Mouse (Mus musculus) induced T-regulatory cell, adult 2 months (primary cell): ENCODE data around the gene Gpatch3.

Experiments
- DNase-seq: peaks from one replicate; pipeline ENCODE4 v3.0.0-alpha.2; 2012; ENCODE audit warnings: low read depth

The Gpatch3 gene

DNA sequence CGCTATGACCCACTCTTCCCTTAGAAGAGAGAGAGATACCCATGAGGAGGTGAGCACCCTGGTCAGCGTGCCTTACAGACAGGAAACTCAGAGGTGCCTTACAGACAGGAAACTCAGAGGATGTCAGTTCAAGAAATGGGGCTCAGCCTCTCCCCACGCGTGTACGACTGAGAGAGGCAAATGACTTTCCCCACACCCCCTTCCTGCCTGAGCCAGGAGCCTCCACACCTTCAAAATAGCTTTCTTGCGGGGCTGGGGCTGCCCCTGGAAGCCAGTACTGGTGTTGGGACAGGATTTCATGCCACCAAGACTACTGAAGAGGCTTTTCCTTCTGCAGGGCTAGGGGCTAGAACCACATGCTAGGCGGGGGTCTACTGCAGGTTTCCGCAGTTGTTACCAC is 46.1 kb downstream of the Gpatch3 start:
- peak; percentile 92 for DNase-seq

DNA sequence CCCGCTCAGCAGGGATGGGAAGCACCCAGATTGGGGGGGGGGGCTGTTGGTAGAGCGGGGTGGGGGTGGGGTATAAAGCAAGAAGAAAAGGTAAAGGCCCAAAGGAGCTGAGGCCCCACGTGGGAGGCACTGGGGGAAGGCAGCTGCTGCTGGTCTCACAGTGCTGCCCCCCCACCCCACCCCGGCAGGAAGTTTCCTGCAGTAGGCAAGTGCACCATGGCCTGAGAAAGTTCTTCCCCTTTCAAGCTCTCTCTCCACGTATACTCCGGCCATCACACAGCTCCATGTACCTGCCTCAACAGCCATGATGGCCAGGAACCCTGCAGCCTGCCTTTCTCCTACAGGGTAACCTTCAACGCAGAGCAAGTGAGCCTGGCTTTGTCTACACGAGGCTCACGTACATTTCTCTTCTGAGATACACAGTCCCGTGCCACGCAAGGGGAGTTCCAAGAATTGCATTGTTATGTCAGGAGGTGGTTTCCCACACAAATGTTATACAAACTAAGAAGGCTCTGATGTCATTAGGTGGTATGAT is 47.7 kb downstream of the Gpatch3 start:
- peak; percentile 95 for DNase-seq

DNA sequence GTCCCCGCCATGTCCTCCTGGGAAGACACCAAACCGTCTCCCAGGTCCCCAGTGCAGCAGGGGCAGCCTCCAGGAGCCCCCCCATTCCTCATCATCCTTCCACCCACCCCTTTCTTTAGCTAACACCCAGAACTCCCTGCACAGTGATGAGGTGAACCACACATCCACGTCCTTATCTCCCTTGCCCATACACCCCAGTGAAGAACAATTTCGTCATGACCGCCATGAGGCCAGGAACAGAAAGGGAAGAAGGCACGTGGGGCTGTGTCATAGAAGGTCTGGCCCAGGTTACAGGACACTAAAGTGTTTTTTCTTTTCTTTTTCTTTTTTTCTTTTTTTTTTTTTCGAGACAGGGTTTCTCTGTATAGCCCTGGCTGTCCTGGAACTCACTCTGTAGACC is 50.3 kb downstream of the Gpatch3 start:
- DNase-seq: peak; percentile 72

DNA sequence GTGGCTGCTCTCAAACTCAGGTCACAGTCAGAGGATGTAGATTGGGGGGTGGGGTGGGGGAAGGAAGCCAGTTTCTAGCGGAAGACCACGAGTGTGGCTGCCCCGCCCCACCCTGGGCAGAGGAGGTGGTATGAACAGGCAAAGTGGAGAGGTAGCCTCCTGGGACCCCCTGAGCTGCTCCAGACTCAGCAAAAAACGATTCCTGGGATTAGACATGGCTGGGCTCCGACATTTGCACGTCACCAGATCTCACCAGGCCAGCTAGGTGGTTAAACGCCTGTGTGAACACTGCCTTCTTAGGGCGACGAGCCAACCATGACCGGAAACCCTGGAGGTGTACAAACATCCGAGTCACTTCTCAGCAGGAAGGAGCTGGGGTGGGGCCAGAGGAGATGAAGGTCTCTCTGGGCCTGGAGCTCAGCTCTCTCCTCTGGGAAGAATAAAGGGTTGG is 51.1 kb downstream of the Gpatch3 start:
- DNase-seq: peak; percentile 93

DNA sequence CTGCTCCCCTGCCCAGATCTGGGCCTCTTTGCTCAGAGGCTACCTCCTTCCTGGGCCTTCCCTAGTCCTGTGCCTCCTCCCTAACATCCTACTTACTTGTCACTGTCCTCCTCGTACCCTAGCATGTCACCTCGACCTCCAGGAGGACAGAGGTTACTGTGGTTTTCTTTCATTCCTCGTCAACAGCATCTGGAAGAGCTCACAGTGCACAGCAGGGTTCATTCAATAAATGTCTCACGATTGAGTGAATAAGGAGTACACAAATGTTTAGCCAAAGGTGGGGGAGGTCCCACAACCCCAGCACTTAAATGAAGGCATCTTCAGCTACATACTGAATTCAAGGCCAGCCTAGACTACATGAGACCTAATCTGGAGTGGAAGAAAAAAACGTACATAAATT is 51.7 kb downstream of the Gpatch3 start:
- DNase-seq: no peak

DNA sequence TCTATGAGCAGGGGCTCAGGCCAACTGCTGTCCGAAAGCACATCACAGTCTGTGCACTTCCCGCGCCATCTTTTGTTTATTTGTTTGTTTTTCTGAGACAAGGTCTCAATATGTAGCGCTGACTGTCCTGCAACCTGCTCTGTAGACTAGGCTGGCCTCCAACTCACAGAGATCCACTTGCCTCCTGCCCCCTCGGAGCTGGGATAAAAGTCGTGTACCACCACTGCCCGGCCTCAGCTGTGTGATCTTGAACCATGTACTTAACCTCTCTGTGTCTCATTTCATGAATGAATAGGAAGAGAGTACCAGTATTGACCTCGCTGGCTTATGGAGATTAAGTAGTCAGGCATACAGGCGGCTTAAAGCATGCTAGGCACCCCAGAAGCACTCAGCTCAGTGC is 52.1 kb downstream of the Gpatch3 start:
- DNase-seq: no peak

DNA sequence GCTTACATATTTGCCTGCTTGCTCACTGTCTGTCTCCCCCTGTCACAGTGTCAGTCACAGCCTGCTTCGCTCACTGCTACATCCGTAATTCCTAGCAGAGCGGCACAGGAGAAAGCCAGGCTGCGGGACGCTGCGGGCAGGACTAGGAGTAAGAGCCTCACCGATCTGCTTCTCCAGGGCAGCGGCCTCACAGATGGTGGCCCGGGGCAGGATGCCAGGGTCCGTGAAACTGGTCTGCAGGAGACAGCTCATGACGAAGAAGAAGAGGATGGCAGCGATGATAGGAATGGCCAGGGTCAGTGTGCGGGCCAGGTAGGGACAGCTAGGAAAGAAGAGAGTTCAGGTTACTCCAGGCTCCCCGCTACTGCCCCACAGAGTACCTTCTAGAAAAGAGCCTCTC is 52.5 kb downstream of the Gpatch3 start:
- no peak for DNase-seq

DNA sequence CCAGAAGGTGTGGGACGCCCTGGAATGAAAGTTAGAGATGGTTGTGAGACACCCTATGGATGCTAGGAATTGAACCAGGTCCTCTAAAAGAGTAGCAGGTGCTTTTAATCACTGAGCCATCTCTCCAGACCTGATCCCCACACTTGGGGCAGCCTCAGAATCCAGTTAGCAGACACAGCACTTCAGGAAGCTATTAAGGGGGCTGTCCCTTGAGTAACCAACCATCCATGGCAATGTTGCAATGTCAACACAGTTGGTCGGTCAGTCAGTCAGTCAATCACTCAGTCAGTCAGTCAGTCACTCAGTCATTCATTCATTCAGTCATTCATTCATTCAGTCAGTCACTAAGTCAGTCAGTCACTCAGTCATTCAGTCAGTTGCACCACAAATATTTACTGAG is 54.0 kb downstream of the Gpatch3 start:
- DNase-seq: peak; percentile 54

DNA sequence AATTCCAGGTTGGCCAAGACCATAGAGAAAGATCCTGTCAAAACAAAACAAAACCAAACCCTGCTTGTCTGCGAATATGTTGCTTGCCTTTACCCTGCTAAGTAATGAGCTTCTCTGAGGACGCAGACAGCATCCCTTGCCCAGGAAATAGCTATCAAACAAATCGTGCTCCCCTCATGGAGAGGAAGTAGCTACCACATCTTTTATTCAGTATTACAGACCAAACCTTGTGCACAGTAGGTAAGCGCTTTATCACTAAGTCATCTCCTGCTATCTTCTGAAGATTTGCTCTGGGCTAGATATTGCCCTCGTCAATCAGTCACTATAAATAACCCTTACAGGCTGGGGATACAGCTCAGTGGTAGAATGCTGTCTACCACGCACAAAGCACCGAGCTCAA is 54.6 kb downstream of the Gpatch3 start:
- DNase-seq: peak; percentile 78

DNA sequence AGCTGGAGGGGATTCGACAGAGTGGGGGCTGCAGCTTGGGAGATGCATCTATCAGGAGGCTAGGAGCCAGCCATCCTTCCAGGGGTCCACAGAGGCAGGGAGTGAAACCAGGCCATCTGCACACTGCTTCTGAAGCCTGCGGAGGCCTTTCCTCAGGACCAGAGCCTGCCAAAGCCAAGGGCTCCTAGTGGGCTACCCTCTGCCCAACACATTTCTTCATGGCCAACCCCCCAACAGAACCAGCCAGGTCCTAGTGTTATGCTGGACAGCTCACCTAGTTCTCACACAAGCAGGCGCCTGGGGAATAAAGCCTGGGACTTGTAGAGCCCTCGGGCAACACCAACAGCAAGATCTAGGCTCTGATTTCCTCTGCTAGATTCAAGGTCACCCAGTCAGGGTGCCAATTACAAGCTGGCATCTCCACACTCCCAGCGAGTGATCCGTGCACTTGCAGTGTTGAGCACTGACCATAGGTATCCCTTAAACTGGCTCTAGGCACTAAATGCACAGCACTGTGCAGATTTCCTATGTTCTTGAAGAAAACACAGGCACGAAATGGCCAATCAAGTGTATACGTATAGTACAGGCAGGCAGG is 55.9 kb downstream of the Gpatch3 start:
- peak; percentile 49 for DNase-seq

DNA sequence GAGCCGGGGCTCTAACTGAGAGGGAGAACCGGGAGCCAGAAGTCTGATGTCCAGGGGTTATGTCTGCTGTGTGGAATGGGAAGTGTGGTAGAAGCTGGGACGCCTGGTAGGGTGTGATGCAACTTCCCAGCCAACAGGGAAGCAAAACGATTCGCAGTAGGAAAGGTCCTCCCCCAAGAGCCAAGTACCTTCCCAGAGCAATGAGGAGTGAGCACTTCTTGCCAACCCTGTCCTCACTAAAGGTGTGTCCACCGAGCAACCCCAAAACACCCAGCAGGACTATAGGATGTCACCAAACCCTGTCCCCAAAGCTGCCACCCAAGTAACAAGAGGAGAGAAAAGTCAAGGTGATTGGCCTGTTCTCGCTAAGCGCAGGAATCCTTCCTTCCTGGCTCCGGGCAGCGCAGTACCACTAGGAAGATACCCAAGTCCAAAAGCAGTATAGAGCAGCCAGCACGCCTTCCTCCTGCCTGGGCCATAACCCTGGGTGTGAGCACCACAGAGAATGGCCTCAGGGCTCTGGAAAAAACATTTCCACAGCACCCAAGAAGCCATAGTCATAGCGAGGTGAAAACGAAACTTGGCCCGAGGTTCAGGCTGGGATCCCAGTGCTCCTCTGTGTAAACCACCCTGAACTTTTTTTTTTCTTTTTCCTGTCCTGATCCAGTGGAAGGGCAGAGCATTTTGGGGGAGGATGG is 56.7 kb downstream of the Gpatch3 start:
- DNase-seq: peak; percentile 82

DNA sequence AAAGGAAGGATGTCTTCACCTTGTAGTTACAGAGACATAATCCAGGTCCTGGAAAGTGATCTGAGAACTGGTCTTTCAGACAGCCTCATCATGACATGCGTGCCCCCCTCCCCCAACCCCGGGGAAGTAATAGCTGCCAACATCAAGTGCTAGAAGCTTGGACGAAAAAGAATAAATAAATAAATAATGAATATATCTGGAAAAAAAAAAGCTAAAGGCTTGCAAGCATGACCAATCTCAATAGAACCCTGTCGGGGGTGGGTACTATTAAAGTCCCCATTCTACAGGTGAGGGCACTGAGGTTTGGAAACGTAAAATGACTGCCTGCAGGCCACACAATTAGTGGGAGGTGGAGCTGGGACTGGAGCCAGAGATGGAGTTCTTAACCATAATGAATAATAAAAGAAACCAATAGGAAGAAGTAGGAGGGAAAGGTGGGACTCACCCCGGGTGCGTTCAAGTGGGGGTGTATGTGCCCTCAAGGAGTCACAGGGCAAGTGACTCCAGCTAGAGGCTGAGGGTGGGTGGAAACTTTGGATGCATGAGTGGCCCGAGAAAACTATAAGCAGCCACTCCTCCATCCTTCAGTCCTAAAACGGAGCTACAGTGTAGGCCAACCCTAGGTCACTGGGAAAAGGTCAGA is 57.3 kb downstream of the Gpatch3 start:
- DNase-seq: peak; percentile 70

DNA sequence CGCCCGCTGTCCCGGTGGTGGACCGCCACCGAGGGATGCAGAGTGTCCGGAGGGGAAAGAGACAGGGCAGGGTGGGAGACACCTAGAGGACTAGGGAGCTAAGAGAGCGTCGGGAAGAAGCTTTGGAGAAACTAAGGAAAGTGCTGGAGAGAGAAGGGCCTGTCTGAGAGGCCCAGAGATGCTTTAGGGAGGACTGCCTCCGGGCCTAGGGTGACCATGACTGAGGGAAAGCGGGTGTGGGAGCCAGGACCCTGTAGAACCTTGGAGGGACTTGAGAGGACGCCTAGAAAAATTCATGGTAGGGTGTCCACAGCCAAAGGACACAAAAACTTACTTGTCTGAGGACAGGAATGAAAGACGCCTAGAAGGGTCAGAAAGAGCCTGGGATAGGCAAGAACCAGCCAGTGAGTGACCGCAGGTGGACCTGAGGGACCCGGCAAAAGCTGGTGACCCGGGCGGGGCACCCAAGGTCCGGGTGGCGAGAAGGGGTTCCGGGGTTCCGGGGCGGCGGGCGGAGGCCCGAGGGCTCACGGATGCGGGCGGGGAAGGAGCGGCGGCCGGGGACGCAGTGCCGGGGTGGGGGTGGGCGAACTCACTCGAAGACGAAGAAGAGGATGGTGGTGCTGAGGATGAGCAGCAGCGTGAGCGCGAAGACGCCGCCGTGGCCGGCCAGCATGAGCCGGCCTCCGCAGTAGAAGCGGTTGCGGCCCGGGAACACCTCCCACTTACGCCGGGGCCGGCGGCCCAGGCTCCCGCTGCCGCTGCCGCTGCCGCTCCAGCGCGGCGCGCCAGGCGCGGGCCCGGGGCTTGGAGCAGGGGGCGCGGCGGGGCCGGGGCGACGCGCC is 58.2 kb downstream of the Gpatch3 start:
- peak; percentile 67 for DNase-seq

DNA sequence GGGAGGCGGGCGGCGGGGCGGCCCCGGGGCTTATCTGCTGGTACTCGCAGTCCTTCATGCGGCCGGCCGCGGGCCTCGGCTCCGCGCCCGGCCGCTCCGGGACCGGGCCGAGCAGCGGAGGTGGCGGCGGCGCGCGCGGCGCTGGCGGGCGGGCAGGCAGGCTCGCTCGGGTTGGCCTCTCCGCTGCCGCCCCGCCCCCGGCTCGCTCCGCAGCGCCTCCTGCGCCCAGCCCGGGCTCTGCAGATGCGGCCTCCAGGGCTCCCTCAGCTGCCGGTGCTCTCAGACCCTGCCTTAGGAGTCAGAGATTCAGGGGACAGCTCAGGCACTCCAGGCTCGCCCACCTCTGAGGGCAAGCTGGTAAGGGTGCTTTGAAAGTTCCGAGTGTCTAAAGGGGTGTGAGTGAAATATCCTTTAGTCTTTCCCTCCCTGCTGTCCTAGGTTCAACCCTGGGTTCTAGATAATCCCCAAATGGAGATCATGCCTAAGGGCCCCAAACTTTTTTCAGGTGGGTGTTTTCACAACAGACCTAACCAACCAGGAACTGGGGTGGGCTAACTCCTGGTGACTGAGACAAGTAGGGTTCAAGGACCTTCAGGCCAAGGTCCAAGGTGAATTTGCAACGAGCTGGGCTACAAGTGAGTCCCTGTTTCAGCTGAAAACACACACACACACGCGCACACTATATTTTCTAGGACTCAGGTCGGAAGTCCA is 58.9 kb downstream of the Gpatch3 start:
- DNase-seq: peak; percentile 91
